Mouse (Mus musculus): Measurements from ENCODE around the gene Evc.

Evc gene

DNA sequence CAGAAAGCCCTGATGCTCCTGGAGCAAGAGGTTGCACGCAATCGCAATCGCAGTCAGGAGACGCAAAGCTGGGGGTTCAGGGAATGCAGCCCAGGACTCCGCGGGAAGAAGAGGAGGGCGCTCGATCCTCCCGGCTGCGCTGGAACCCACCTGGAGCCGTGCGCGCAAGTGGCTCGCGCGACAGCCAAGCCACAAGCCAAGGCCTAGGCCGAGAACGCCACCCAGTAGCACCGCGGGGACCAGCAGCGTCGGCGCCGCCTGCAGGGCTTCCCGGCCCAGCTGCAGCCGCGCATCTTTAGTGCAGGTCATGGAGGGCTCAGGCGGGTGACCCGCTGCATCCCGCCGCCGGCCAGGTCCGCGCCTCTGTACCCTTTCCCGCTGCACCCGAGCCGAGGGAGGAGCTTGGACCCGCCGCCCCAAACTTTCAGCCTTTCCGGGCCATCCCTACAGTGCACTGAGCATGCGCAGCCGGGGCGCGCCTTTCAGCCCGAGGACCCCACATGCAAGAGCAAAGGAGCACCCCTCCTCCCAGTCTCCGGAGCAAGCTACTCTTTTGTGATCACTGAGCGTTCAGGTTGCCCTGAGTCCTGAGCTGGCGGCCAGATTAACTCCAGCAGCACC is at the start of gene Evc:
TSS of gene Evc (minus strand) at position 410 of the 621 bp plus-strand sequence.
- peak; percentile 76 to 83 for DNase-seq

DNA sequence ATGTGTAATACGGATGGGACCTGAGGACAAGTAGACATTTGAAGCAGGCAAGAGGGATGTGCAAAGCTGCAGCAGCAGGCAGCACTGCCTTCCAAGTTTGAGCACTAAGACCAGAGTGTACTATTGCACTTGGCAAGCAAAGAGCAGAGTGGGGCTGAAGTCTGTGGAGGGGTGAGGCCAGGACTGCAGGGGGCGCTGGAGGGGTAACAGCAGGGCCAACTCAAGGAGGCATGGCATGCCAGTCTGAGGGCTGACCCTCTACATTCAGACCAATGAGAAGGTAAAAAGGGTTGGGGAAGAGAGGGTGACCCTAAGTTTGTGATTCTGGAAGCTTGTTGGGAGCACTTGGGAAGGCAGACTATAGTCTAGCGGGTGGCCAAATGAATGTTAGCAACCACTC is 46.9 kb upstream of the Evc start:
- DNase-seq, result no peak

DNA sequence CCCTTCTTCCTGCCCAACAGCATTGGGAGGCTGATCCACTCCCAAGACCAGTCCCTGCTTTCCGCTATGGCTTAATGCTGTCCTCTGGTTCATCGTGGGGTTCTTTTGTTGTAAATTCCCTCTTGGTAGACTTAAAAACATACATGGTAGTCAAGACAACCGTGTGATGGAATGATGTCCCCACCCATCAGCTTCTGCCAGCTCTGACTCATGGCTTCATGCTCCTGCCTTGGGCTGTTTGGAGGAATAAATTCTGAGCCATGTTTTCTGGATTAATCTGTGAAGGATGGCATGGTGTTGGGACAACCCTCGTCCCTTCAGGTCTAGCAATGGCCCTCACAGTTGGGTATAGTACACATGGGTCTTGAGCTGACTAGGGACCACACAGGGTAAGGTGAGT is 43.9 kb upstream of the Evc start:
- DNase-seq, result no peak

DNA sequence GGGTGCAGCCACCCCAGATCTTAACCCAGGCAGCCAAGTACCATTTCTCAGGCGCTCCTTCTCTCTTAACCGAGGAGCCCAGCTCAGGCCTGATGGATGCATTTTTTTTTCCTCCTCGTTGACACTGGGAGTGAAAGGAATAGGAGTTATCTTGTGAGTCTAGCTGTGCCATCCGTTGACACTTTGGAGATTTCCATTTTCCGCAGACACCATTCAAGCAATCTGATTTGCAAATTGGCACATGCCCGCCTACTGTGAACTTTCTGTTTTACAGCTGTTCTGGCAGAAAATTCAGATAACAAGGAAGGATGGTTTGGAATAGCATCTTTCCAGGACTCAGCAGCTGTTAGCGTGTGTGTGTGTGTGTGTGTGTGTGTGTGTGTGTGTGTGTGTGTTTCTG is 40.7 kb upstream of the Evc start:
- DNase-seq, result no peak

DNA sequence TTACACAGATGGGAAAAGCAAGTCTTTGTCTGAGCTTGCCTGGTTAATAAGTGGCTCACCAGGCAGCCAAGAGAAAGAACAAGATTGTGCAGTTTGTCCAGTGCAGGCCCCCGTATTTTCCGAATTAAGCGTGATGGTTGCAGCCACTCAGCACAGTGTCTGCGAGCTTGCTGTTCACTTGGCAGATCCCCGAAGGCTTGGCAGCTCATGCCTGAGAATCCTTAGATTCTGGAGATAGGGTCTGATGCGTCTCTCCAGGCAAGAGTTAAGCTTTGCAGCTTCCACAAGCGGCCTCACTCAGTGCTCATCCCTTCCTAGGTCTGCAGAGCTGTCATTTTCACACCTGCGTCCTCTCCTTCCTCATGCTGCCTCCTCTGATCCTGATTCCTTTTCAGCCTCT is 32.1 kb upstream of the Evc start:
- DNase-seq, result no peak

DNA sequence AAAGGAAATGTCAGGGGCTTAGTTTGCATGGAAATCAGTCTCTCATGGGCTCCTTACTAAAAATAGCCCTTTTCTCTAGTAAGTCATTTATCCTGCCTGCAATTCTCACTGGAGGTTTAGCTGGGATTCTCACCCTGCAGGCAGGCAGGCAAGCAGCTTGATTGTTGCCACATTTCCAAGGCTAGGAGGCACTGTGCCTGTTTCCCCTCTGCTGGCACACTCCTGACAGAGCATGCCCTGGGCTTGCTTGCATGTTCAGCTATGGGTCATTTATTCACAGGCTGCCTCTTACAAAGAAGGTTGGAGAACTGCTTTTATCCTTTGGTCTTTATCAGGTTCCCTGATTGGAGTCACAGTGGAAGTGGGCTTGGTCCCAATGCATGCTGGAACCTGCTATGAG is 29.1 kb upstream of the Evc start:
- peak in 1 of 2 experiments; percentile 15 for DNase-seq

DNA sequence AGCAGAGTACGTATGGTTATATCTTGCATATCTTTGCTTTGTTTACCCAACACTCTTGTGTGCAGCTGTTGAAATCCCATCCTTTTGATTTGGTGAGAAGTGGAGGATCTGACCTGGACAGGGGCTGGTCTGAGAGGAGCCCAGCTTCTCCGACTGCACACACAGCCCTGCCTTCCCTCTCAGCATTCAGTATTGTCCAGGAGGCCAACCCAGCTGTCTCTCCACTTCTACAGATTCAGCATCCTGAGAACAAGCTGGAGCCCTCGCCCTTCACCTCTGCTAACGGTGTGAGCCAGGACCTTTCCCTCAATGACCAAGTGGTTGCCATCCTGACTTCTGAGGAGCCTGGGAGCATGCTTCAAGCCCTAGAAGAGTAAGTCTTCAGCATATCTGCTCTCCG is 26.6 kb upstream of the Evc start:
- DNase-seq, result no peak

DNA sequence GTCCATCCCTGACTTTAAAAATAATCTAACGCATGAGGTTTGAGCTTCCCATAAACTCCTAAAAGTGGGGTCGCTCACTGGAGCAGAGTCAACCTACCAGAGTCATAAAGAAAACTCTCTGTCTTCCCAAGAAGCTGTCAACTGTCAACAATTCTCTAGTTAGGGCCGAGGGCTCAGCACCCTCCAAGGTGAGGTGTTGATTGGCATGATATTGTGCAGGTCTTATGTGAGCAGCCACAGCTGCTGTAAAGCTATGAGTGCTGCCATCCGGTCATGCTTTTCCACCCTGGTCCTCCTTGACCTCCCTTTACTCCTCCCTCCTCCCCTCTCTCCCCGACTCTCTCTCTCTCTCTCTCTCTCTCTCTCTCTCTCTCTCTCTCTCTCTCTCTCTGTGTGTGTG is 25.9 kb upstream of the Evc start:
- no peak for DNase-seq

DNA sequence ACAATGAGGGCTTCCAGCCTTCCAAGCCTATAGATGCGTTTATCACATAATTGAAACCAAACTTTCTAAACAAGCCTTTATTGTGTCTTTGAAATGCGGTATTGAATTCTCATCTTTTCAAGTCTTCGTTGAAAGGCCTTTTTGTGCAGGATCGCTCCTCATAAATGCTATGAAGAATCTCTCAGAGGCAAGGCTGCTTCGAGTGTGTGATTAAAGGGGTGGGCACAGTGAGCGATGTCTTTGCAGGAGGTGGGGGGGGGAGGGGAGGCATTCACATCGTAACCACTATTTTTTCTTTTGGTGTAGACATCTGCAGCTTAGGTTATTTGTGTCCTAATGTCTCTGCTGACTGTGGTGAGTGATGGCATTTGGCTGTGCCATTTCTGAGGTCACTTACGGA is 19.3 kb upstream of the Evc start:
- DNase-seq, result no peak

DNA sequence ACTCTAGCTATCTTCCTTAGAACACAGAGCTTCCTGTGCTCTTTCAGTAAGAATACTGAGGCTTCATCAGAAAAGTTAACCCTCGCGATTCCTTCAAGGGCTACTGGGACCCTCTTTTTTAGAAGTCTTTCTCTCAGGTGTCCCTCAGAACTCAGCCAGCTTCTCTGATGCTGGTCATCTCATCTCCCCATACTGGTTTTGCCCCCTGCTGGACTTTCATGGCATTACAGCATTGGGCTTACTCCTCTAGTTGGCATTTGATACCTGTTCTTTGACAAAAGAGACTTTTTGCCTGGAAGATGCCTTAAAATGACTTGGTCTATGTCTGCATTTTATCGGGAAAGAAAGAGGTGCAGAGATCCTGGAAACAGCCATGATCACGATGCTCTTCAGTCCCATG is 17.7 kb upstream of the Evc start:
- peak; percentile 51 to 81 for DNase-seq

DNA sequence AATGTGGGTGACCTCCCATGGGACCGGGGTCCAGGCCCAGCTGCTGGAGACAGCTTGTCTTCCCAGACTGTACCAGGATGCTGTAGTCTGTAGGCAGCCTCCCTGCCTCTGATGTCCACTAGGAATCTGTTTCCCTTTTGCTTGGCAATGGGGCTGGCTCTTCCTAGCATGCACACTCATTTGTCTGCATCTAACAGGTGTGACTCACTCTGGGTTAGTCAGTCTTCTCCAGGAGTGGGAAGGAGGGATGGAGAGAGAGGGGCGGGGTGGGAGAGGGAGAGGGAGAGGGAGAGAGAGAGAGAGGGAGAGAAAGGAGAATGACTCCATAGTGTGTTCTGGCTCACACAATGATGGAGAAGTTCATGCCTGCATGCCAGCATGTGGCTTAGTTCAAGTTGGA is 15.1 kb upstream of the Evc start:
- DNase-seq, result no peak

DNA sequence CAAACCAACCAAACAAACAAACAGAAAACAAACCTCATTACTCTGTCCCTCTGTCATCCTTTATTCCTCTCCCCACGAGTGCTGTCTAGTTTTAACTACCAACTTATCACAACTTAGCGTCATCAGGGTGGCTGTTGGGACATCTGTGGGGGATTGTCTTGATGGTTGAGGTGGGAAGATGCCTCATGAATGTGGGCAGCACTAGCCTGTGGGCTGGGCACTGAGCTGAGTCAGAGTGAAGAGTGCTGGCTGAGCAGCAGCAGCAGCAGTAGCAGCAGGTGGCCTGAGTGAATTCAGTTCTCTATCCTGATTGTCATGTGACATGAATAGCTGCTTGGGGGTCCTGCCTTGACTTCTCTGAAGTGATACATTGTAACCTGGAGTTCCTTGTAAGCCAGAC is 7.3 kb upstream of the Evc start:
- DNase-seq, result no peak

DNA sequence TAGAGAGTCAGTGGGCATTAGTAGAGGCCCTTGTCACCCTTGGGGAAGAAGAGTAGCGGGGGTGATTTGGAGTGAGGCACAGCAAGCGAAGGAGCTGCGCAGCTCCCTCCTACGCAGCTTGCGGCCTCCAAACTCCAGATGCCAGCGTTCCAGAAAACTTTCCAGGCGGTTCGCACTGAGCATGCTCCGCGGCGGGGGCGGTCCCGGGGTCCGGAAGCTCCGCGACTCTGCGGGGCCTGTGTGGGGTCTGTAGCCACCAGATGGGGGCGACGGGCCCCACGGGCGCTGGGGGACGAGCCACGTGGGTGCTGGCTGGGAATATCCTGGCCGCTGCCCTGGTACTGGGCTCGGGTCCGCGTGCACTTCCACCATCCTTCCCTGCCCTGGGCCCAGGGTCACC is 1.6 kb upstream of the Evc start, which contains the start of gene Evc2:
TSS of gene Evc2 (plus strand) at position 212 of the 400 bp plus-strand sequence.
- DNase-seq, result peak; percentile 65 to 77

DNA sequence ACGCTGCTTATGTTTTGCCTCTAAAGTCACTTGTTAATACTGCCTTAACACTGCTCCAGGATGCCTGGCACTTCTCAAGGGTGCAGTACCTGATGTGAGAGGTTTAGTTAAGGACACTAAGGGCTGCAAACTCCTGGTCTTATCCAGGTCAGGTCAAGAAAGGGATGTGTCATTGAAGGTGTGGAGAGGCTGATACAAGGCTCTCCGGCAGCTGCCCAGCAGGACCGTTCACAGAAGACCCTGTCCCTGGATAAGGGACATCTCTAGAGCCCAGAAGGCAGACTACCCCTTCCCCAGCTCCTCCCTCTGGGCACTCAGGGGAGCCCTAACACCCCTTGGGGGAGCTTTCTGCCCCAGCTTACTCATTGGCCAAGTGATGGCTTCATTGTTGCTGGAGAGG is 1.0 kb upstream of the Evc start:
- DNase-seq, result no peak

DNA sequence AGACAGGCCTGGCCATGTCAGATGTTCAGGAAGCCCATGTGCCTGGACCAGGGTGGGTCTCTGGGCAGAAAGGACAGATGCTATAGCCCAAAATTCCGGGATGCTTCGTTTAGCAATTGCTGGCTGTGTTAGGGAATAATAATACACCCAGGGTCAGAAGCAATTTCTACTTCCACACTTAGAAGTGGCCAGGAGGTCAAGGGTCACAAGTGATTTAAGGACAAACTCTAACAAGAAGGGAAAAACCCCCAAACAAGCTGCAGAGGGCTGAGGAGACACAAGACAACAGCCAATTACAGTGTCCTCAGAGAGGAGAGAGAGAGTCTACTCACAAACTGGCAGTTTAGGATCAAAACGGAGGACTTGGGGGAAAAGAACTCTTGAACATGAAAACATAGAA is 1.6 kb downstream of the Evc start:
- DNase-seq, result peak in 1 of 2 experiments; percentile 43

DNA sequence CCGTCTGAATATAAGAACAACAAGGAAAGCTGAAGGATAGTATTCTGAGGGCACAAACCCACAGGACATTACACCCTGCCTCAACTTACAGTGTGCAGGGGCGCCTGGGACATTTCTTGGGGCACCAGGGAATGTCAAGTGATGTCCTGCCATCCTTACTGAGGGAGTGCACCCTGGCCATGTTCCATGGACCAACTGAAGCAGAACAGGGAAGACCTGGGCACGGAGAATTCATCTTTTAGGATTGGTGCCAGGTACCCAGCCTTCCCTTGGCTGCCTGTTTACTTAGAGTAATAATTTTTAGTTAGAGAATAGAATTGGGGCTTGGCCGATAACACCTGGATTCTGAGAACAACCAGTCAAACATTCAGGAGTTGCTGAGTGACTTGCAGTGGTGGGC is 4.6 kb downstream of the Evc start:
- peak; percentile 77 for DNase-seq

DNA sequence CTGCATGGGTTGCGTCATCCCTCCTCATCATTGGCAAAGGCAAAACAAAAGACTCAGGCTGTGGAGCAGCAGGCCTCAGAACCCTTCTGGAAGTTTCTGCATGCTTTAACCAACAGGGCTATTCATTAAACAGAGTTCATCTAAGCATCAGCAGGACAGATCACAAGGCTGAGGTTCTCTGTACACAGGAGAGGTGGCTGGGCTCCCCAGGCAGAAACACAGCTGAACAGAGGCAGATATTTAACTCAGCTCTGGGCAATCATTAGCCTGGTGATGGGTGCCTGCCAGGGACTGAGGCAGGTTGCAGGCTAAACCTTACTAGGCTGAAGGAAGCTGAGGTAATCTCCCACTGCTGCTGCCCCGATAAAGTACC is 5.6 kb downstream of the Evc start:
- peak; percentile 94 to 96 for DNase-seq

DNA sequence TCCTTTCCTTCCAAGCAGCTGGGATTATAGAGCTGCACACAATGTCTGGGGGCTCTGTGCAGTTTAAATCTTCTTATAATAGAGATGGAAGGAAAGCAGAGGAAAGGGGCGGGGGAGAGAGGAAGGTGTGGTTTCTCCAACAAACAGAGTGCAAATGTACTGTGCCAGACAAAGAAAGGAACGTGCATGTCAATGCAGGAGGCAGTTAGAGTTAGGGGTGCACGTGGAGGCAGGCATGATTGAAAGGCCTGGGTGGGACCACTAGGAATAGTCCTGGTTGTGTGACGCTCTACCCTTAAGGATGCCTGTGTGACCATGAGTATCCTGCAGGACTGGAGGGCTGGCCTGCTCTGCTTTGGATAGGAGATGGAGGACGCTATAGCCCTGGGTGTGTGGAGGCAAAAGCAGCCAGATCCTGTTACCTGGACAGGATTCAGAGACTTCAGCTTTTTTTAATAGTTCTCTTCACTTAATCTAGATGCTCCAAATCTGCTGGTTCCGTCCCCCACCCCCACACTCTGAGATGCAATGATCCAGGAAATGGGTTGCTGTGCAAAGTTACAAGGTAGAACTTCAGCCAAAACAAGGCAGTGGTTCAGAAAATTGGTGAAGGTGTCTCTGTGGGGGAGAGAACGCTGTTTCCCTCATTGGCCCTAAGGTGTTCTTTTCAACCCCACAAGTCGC is 6.1 kb downstream of the Evc start:
- no peak for DNase-seq

DNA sequence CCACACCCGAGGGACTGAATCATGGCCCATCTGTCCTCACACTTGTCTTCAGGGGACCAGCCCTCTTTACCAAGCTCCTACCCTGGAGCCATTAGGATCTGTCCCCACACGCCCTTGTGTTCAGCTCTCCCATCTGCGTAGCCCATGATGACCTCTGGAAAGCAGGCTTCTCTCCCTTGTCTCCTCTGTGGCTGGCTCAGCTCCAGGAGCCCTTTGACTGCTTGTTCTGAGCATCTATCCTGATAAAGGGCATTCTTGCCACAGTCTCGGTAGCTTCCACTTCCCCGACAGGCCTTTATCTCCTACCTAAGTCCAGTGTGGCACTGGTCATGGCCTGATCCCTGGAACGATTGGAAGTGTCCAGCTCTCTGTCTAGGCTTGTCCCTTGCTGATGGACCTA is 10.0 kb downstream of the Evc start:
- peak; percentile 63 for DNase-seq

DNA sequence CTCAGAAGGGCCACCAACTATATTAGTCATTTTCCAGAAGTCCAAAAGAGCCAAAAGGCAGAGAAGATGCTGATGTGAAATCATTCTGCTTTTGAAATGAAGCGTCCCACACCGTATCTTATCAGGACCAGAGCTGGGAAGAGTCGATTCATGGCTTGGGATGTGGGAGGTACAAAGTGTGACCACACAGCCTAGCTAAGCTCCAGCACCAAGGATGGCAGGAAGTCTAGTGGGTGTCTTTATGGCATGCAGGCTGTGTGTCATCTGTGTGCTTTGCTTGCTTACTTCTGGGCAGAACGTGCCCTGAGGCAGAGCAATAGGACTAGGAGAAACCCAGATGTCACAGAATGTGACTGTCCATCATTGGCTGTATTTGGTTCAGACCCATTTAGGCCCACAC is 15.9 kb downstream of the Evc start:
- no peak for DNase-seq

DNA sequence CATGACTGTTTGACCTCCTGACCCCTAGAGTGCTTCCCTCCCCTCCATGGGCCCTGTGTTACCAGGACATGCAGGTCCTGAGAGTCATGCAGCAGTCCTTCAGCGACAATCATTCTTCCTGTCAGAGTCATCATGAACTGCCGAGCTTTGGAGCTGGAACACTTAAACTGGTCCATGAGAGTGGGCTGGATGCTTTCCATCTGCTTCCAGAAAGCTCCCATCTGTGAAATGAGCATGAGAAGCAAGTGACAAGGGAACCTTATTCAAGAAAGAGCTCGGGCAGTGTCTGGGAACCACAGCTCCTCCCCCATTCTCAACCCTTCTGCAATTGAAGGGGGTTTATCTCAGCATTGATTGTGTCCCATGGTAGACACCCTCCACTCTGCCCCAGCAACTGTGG is 16.5 kb downstream of the Evc start:
- DNase-seq, result no peak

DNA sequence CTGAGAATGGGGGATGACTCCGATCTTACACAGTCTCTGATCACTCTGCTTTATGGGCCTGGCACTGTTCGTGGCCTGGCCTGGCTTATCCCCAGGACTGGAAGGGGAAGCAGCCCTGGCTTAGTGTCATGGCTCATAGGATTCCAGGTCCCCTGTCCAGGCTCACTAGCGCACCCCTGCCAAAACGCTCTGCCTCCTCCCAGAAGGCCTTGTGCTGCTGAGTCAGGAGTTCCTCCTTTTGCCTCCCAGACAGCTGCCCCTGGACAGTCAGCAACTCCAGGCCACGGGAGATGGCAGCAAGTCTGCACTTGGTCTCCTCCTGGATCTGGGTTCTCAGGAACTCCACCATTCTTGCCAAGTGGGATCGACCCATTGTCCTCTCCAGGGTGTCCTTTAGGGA is 18.0 kb downstream of the Evc start:
- DNase-seq, result peak in 1 of 2 experiments; percentile 48

DNA sequence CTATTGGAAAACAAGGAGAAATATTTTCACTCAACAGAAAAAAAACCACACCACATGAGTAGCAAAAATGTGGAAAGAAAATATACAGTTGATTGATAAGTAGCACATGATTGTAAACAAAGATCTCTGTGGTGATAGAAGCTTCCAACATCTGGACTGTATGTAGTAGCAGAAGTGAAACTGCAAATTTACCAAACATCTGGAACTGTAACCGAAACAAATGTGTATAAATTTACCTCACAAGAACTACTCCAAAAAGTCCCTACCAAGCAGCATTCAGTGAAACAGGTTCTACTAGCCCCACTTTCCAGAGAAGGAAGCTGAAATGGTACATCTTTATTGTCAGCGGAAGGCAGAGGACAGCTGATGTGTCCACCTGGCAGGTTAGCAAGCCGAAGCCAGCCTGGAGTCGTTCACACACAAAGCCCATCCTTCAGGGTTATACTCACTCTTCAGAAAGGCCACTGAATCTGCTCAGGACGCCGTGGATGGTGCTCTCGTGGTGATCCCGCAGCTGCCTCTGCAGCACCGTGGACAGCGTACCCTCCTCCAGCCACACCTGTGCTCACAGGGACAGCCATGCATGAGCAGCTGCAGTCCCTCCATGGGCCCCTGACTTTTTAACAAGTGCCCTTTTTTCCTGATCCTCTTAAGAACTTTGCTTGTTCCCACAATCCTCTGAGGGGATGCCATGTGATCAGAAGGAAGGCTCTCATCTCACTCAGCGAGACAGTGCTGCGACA is 23.5 kb downstream of the Evc start:
- no peak for DNase-seq

DNA sequence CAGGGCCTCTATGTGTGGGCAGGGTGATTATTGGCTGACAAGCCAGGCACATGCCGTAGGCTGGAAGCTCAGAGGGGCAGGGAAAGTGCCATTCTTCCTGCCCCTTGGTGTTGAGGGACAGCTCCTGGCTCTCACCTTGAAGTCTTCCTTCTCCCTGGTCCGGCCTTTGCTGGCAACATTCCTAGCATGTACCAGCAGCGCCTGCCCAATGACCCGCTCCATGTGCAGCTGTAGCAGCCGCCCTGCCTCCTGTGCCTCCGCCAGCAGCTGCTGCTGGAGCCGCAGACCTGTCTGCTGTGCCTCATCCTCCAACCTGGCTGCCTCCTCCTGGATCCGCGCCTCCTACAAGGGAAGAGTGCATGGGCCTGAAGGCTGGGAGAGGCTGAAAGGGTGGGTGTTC is 26.7 kb downstream of the Evc start:
- DNase-seq, result peak in 1 of 2 experiments; percentile 37
